Mouse (Mus musculus) lung, postnatal 10 days (tissue): ENCODE data around the gene Cavin3.
A peak's percentile ranks its signal among the peaks of the same experiment; 100 is the strongest.
"Not testable (repeated sequence)": the region's sequence is repeated elsewhere in the genome, so short reads cannot be mapped to it uniquely, and the experiment has no call there.

Experiments used
- DNase-seq: peaks from one replicate; pipeline ENCODE4 v3.0.0; 2021

Gene Cavin3

DNA sequence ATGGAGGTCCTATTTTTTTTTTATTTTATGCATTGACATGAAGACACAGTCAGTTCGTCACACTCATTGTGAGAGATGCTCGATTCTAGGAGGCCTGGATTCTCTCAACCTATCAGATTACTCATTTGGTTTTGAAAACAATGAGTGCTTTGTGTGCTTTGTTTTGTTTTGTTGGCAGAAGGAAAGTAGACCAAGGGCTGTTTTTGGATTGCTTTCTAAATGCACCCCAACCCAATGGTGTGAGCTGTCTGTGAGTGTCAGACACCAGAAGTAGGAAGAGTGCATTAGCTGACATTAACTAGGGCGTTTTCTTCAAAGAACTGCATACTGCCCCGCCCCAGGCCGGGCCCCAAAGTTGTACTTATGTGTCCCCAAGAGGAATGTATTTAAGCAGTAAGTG, 2.0 kb downstream of the Cavin3 start:
- DNase-seq, result no peak

DNA sequence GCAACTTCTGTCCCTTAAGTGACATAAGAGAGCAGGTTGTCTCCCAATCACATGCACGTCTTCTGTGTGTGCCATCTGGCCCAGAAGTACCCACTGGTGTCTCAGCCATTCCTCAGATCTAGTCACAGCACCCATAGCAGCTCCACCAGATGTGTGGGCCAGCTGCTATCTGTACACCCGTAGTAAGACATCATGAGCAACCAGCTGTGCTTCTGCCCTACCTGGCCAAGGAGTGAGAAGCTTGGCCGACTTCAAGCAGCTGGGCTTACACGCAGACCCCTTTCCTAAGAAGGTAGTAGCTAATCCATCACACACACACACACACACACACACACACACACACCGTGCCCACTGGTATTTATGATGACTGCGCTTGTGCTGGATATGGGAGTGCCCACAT, 2.9 kb downstream of the Cavin3 start:
- DNase-seq, result no peak

GRCm38 (mm10) chr7:105478344-105478743, 3.8 kb downstream of the Cavin3 start:
- no peak for DNase-seq

GRCm38 (mm10) chr7:105477841-105478240, 4.3 kb downstream of the Cavin3 start:
- DNase-seq, result peak; percentile 72

GRCm38 (mm10) chr7:105477433-105477700, 4.7 kb downstream of the Cavin3 start:
- no peak for DNase-seq

DNA sequence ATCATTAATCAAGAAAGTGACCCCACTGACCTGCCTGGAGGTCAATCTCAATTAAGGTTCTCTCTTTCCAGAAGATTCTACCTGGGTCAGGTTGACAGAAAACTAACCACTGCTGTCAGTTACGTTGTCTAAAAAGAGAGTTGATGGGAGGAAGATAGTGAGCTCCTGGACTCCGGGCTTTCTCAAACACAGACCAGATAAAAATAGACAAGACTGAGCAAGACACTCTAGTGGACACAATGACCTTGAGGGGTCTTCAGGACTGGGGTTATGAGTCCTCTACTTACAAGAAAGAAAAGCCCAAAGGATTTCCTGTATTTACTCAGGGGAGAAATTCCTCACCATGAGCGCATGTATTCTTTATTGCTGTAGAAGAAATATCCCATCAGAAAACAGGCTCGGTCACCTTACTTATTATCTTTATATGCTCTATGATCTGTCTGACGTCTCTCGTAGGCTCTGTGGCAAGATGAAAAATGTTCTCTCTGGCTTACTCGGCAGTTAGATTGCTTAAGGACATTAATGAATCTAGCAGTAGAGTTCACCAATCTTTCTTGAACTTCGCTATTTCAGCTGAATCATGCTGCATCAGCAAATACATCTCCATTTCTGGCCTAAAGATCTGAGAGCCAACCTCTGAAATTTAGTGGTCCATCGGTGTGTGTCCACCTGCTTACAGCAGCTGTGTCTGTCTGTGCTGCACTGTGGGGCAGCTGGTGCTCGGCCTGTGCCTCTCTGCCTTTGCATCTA, 5.2 kb downstream of the Cavin3 start:
- no peak for DNase-seq

- DNase-seq, result no peak
These were observed 6.6 kb downstream of the Cavin3 start for GRCm38 (mm10) chr7:105475396-105475949.

DNA sequence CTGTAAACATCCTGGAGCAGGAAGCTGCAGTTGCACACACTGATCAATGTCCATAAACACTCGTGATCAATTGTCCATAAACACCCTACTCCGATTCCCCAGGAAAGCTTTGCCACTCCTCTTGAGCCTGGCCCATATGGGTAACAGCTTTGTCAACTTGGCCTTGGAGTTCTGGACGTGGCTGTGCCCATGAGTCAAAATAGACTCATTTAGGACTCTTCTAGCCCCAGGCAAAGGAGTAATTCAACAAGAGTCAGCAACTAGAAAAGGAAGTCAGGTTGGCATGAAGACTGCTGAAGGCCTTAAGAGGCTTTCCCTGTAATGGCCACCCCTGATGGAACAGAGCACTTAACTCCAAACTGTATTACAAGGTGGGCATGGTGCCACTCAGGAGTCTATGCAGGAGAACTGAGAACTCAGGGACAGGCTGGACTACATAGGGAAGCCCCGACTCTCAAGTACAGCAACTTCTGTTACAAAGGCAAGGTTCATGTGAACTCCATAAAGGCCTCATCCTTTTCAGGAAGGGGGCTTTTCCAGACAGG, 7.3 kb downstream of the Cavin3 start:
- no peak for DNase-seq

- DNase-seq, result no peak
These were observed 9.5 kb downstream of the Cavin3 start for GRCm38 (mm10) chr7:105472607-105473006.

DNA sequence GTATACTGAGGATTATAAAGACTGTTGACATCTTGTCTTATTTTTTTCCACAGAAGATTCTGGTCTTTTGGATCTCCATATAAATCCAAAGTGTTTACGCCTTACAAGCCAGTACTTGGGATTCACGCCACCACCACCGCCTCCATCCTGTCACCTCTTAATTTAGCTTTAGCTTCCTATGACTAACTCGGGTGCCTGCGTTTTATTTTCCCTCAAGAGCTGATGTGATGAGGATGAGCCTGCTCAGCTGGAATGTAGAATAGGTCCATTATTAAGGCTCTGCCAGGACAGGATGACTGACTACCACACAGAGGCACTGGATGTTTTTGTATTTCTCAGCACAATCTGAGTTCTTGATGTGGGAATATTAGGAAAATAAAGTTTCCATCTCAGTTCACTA, 16.6 kb downstream of the Cavin3 start:
- DNase-seq, result not testable (repeated sequence)

- DNase-seq, result no peak
These were observed 23.6 kb downstream of the Cavin3 start for GRCm38 (mm10) chr7:105458546-105458945.

DNA sequence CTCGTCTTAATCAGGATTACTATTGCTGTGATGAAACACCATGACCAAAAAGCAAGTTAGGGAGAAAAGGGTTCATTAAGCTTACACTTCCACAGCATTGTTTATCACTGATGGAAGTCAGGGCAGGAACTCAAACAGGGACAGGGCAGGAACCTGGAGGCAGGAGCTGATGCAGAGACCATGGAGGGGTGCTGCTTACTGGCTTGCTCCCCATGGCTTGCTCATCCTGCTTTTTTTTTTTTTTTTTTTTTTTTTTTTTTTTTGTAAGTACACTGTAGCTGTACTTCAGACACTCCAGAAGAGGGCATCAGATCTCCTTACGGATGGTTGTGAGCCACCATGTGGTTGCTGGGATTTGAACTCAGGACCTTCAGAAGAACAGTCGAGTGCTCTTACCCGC, 28.8 kb downstream of the Cavin3 start:
- DNase-seq, result not testable (repeated sequence)

- no peak for DNase-seq
These were observed 37.0 kb downstream of the Cavin3 start for GRCm38 (mm10) chr7:105445076-105445475.

- no peak for DNase-seq
These were observed 40.7 kb downstream of the Cavin3 start for GRCm38 (mm10) chr7:105441426-105441825.

DNA sequence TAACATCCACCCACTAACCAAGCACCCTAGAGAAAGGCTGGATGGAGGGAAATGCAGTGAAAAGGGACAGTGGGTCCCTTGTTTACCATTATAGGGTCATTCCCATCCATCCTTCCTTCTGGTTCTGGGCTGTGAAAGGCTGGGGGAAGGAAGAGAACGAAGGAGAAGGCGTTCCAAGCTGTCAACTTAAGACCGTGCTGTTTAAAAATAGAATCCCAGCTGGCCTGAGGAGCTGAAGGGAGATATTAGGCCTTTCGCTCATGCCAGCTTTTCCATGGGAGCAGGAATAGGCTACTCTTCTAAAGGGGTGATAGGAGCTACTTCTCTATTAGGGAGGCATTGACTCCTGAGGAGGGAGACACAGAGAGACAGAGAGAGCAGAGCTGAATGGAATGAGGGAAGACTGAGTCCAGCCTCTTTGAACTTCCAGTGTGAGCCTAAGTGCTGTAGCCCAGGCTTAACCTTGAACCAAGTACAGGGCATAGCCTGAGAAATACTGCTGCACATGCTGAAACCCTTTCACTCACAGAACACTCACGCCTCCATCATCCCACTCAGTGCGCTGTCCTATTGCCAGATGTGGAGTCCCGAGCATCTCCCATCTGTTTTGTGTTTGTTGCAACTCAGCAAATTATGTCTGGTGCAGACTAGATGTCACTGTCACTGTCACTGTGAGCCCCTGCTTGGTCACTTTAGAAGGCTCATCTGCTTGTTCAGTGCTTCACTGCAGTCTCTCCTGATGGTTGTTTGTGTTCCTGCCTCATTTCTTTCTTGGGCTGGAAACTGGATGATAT, 43.9 kb downstream of the Cavin3 start:
- peak; percentile 21 for DNase-seq

- peak; percentile 49 for DNase-seq
These were observed 47.3 kb downstream of the Cavin3 start for GRCm38 (mm10) chr7:105434798-105435197.

GRCm38 (mm10) chr7:105433859-105434258, 48.2 kb downstream of the Cavin3 start:
- no peak for DNase-seq

DNA sequence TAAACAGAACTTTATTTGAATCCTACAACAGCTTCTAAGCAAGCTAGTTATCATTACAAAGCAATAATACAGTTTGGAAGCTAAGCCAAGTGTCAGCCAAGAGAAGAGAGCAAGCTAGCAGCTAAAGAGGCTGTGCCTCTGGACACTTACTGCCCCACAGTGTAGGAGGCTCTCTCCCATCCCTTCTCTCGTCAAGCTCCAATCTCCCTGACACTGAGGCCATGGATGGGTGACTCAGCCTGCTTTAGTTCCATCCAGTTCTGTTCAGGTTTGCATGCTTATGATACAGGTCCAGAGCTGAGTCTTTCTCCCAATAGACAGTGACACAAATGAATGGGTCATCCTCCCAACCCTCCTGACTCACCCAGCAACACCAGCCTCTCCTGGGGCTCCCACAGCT, 50.0 kb downstream of the Cavin3 start:
- DNase-seq, result no peak
